Mouse (Mus musculus) spleen, adult 12 weeks (tissue): ENCODE data around the gene Kcng1.

Experiments
- DNase-seq: peaks from one replicate; pipeline ENCODE4 v3.0.0; 2022; ENCODE audit warnings: low spot score

Gene Kcng1

DNA sequence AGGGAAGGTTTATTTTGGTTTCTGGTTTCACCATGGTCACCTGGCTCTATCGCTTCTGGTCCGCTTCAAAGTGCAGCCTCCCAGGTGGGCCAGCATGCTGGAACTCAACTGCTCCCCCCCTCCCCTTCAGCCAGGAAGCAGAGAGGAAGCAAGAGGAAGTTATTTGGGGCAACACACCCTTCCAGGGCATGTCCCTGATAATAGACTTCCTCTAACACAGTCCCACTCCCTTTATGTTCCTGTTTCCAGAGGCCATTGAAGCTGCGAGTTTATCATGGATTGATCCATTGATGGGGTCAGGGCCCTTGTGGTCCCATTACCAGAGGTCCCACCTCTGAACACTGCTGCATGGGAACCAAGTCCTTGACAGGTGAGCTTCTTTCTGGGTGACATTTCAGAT lies 21.4 kb downstream of the Kcng1 start:
- no peak for DNase-seq

DNA sequence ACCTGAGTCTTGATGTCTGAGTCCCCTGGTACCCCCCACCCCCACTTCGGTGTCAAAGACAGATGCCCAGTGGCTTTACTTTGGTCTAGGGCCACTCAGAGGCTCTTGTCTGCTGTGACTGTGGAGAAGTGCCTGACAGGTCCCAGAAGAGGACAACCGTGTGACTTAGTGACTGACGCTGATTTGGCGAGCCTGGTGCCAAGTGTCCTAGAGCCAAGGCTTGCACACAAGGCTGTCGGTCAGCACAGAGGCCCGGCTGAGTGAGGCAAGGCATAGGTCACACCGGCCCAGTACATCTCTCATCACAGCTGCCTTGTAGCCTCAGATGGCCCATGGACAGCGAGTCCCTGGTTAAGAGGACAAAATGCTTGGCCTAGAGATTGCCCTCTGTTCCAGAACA lies 22.5 kb downstream of the Kcng1 start:
- no peak for DNase-seq

DNA sequence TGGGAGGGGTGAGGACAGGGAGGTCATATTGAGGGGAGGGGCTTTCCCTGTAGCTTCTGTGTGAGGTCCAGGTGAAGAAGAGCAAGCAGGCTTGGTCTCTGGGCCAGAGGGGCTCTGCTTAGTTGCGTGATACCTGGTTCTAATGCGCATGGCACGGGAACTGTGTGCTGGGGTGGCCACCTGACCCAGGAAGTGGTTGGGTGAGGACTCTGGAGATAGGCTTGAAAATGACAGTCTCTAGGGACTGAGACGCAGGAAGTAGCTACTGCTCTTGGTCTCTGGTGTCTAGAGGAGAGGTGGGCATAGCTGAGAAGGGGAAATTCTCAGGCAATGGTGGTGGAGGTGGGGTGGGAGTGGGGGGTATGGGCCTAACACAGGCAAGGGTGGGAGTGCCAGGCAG lies 24.3 kb downstream of the Kcng1 start:
- no peak for DNase-seq

DNA sequence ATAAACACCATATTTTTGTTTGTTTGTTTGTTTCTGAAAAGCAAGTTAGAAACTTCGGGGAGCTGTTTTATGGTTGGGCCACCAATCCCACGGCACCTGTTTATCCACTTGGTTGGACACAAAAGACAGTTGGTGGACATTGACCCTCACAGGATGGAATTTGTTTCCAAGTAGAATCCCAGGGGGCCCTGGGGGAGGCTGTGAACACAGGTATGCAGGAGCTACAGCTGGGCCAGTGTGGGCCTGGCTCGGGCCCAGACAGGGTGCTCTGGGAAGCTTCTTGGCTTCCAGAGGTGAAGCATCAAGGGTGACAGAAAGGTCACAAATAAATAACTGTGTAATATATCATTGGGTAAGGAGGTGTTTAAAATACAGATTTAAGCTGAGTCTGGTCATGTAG lies 25.0 kb downstream of the Kcng1 start:
- DNase-seq: no peak

DNA sequence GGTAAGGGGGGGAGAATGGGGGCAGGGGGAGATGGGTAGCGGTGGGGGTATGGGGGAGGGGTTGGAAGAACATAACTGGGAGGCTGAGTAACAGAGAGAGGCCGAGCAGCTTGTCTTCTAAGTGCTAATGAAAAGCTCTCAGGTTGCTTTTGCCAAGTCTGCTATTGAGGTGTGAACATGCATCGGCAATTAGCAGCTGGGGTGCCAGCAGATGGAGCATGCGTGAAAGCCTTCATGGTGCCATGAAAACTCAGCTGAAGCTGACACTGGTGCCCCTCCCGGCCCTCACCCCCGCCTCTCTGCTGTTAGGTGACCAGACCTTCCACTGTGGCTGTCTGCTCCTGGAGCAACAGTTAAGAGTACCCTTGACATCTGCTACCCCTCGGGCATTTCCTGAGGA lies 27.7 kb downstream of the Kcng1 start:
- DNase-seq: no peak

DNA sequence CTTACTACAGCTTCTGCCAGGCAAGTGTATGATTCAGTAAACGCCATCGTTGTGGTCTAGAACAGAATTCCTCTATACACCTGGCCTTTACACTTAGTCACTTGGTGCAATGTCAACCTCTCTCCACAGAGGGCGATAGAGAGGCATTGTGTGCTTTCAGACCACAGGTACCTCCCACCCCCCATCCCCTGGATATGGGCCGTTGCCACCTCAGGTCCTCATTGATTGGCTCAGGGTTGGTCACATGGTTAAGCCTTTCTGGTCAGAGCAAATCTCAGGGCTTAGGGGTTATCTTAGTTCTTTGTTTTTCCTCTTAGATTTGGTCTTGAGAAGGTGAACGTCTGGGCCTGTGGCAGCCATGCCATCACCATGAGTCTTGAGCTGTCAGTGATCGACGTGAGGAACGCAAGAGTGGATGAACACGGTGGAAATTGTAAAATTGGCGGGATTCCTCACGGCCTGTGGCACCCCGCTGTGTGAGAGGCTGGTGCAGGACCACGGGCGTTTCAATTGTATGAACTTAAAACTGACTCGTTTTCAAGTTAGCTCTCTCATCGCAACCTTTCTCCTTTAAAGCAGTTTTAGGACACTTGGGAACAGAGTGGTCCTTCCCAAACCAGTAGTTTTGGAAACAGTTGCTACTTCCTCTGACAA lies 28.8 kb downstream of the Kcng1 start:
- no peak for DNase-seq

DNA sequence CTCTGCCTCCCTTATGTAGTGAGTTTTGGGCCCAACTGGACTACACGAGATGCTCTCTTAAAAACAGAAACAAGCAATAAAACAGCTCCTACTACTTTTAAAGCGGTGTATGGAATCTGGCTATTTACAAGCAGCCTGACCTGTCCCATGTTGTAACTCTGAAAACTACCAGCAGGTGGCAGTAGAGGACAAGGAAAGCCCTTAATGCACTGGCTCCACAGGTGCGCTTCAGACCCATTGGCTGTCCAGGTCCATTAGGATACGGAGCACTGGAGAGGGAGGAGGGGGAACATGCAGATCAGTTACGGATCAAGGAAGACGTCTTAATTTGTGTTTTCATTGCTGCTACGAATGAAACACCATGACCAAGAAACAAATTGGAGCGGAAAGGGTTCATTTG lies 31.3 kb downstream of the Kcng1 start:
- DNase-seq: peak; percentile 70

DNA sequence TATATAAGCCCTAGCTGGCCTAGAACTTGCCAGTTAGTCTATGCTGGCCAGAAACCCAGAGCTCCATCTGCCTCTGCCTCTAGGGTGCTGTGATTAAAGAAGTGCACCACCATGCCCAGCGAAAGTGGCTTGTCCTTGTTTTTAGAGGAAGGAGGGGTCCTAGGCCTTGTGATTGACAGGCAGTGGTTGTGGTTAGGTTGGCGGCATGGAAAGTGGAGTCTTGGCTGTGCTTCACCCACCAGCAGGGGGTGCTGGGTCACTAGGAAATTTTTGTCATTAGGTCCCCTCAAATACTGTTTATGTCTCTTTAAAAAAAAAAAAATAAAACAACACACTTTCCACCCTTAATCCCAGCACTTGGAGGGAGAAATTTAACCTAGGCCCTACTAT lies 32.7 kb downstream of the Kcng1 start:
- no peak for DNase-seq

DNA sequence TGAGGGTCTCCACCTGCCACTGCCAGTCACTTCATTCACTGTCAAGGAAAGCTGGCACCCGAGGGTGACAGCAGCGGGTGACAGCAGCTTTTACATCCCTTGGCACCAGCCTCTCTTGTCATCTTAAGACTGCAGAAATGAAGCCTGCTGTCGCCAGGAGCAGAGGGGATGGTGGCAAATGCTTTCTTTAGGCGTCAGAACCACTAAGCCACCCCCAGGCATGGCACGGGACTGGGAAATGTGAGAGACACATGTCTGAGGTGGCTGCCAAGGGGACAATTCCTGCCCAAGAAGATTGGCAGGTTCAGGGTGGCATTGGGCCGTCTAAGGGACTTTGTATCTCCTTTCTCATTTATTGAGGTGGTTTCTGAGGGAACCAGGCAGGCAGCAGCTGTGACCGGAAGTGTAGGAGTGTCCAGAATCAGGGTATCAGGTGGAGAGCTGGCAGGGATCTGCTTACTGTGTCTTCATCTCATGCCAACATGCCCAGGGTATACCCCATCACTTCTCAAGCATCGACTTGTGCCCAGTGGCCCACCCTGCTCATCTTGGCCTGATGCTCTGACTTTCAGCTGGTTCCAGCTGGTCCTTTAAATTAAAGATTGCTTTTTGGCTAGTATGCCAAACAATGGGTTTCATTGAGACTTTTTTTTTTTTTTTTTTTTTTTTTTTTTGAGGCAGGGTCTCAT lies 33.2 kb downstream of the Kcng1 start:
- DNase-seq: no peak

DNA sequence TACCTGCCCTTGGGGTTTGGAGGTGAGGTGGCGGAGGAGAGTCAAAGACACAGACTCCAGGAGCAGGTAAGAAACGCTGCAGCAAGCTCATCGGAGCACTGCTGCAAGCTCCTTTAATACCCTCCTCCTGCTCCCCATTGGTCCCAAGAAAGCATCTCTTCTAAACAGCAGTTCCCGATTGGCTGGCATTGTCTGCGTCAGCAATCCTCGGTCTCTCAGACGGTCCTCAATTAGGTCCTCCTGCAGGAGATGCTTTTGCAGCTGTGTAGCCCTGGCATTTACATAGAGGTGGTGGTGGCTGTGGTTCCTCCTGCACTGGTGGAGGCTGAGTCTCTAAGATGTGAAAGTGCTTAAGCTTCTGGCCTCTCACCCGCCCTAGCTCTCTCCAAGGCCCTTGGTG lies 36.0 kb downstream of the Kcng1 start:
- DNase-seq: no peak

DNA sequence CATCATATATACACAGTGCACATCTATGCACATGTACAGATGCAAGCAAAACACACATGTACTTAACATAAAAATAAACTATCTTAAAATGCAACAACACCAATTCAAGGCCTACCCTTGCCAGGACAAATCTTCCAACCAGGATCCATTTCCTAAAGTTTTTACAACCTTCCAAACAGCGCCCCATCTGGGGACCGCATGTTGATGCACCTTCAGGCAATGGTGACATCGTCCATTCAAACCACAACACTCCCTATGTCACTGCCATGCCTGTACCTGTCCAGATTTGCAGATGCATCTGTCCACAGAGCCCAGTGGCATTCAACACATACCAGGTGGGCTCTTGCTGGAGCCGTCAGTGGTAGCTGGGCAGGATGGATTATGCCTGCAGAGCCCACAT lies 38.3 kb downstream of the Kcng1 start:
- no peak for DNase-seq

DNA sequence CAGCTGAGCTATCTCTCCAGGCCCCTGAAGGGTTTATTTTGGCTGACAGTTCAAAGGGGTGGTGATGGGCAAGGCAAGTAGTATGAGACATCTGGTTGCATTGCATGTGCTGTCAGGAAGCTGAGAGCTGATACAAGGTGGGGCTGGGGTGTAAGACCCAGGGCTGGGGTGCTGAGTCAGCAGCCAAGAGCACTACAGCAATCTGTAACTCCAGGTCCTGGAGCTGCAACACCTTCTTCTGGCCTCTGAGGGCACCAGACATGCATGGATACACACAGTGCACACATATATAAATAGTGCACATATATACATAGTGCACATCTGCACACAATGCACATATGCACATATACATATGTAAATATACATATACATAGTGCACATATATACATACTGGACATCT lies 38.7 kb downstream of the Kcng1 start:
- no peak for DNase-seq

DNA sequence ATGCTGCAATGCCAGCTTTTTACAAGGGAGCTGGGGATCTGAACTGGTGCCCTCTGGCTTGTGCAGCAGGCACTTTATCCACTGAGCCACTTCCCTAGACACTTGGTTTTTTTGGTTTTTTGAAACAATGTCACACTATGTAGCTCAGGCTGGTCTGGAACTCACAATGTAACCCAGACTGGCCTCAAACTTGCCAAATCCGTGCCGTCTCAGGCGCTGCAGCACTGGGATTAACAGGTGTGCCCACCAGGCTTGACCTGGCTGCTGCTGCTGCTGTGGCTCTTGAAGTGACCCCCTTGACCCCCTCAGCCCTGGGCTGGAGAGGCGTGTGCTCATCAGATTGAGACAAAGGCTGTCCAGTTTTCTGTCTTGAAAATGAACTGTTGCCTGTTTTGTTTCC lies 43.2 kb downstream of the Kcng1 start:
- DNase-seq: no peak

DNA sequence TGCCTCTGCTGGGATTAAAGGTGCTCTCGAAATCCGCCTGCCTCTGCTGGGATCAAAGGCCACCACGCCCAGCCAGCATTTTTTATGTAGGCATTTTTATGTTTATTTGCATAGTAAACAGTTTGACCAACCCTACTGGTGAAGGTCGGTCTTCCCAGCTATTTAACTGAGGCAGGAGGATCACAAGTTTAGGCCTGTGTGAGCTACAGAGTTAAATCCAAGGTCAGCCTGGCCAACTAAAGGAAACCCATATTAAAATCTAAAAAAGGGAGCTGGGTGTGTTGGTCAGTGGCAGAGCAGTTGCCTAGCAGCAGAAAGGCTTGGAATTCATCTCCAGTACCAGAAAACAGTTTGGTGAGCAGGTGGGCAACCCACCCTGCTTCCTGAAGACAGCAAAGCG lies 48.2 kb downstream of the Kcng1 start:
- DNase-seq: no peak

DNA sequence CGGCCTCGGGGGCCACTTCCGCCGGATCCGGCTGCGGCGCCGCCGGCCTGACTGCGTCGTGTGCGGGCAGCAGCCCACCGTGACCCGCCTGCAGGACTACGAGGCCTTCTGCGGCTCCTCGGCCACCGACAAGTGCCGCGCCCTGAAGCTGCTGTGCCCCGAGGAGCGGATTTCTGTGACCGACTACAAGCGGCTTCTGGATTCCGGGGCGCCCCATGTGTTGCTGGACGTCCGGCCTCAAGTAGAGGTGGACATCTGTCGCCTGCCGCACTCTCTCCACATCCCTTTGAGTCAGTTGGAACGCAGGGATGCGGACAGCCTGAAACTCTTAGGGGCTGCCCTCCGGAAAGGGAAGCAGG lies 50.1 kb downstream of the Kcng1 start:
- DNase-seq: no peak

DNA sequence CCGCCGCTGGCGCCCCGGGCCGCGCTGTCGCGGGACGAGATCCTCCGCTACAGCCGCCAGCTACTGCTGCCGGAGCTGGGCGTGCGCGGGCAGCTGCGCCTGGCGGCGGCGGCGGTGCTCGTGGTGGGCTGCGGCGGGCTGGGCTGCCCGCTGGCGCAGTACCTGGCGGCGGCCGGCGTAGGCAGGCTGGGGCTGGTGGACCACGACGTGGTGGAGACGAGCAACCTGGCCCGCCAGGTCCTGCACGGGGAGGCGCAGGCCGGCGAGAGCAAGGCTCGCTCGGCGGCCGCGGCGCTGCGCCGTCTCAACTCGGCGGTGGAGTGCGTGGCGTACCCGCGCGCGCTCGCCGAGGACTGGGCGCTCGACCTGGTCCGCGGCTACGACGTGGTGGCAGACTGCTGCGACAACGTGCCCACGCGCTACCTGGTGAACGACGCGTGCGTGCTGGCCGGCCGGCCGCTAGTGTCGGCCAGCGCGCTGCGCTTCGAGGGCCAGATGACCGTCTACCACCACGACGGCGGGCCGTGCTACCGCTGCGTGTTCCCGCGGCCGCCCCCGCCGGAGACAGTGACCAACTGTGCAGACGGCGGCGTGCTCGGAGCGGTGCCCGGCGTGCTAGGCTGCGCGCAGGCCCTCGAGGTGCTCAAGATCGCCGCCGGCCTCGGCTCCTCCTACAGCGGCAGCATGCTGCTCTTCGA lies 50.6 kb downstream of the Kcng1 start:
- no peak for DNase-seq

DNA sequence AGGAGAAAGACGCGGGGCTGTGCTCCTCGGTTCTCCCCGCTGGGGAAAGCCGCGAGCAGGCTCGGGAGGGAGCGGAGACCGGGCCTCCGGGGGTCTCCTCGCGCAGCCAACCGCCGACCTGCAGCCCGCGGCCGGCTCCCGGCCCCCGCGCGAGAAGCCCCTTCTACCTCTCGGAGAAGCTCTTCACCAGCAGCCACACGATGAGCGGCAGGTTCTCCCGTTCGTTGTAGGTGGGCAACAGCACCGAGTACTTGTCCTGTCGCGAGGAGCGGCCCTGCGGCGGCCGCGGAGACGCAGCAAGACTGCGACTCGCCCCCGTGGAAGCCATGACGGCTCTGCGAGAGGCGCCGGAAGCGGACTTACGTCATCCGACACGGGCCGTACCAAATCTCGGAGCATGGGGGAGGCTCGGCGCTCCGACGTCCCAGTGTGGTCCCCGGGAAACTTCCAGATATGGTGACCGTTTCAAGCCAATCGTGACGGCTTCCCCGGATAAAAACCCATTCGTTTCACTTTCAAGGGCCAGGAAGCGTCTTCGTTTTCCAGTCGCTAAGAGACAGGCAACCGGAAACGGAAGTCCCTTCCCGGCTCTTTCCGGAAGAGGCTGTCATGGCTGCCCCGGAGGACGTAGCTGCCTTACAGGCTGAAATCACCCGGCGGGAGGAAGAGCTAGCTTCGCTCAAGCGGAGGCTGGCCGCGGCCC lies 51.4 kb downstream of the Kcng1 start, which contains the start of the genes Gm20716, Dpm1 and Mocs3:
Gene Gm20716, minus strand, starts transcription at position 339 of the 703 bp plus-strand sequence.
Gene Dpm1, minus strand, starts transcription at position 566 of the 703 bp plus-strand sequence.
Gene Mocs3, plus strand, starts transcription at position 597 of the 703 bp plus-strand sequence.
- peak; percentile 88 for DNase-seq

DNA sequence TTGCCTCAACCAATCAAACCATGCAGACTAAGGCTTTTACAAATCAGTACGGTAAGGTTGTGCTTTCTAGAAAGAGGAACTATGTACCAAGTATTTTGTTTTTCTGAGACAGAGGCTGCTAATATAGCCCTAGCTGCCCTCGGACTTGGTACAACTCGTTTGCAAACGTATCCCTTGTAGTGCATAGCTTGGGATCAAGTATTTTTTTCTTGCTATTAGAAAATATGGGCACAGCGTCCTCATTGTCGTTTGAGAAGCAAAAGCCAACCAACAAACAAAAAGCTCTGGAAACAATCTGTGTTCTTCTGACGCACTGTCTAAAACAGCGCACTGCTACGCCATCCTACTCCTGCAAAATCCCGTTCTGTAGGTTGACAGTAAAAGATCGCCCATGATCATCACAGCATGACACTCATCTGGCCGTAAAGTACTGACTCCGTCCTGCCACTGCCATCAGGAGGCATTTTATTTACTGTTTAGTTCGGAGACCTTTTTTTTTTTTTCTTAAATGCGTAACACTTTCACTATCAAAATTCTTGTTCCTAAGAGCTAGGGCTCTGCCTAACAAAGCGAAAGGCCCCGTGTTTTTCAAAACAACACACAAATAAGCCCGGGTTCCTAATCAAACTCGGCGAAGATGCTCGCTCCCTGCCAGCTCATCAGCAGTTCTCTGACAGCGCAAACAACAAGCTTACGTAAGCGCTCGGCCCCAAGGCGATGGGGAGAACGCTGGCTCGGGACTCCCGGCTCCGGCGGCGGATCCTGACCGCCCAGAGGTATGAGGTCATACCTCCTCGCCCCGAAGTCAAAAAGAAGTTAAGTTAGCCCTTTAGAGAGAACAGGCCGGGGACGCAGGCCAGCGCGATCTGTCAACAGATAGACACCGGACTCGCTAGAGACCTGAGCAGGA lies 52.2 kb downstream of the Kcng1 start:
- DNase-seq: peak; percentile 53

DNA sequence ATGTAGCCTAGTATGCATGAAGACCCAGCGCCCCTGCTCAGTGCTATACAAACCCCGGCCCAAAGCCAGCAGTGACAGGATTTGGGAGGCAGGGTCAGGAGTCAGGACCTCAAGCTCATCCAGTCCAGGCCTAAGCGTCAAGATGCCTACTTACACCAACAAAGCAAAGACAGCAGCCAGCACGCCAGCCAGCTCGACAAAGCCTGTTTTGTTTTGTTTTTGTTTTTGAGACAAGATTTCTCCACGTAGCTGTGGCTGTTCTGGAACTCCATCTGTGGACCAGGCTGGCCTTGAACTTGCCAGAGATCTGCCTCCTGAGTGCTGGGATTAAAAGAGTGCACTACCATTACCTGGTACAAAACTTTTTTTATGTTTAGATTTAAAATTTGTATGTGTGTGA lies 58.2 kb downstream of the Kcng1 start:
- no peak for DNase-seq

DNA sequence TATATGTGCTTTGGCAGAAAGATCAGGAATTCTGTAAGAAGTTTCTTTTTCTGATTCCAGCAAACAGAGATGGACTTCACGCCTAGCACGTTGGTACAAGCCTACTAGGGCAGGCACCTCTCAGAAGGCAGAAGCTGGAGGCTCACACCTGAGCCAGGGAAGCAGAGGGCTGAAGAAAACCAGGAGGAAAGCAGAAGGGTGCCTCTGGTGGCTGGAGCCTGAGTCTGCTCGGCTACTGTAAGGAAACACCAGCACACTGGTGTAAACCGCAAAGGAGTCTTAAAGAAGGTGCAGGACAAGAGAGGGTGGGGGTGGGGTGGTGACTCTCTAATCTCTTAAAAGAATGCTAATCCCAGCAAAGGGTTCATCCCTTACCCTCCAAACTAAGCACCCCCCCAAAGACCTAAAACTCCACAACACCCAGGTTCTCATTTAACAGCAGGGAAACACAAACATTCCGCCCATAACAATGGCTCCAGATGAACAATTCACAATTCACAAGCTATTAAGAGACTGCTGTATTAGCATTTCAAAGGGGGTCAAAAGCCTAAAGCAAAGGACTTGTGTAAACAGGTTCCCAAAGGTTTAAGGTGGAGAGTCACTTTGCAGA lies 67.6 kb downstream of the Kcng1 start:
- no peak for DNase-seq
